Mouse (Mus musculus): ENCODE data around the gene Otulinl.
A peak's percentile ranks its signal among the peaks of the same experiment; 100 is the strongest.
"Not testable (repeated sequence)": the region's sequence is repeated elsewhere in the genome, so short reads cannot be mapped to it uniquely, and the experiment has no call there.

Gene Otulinl

DNA sequence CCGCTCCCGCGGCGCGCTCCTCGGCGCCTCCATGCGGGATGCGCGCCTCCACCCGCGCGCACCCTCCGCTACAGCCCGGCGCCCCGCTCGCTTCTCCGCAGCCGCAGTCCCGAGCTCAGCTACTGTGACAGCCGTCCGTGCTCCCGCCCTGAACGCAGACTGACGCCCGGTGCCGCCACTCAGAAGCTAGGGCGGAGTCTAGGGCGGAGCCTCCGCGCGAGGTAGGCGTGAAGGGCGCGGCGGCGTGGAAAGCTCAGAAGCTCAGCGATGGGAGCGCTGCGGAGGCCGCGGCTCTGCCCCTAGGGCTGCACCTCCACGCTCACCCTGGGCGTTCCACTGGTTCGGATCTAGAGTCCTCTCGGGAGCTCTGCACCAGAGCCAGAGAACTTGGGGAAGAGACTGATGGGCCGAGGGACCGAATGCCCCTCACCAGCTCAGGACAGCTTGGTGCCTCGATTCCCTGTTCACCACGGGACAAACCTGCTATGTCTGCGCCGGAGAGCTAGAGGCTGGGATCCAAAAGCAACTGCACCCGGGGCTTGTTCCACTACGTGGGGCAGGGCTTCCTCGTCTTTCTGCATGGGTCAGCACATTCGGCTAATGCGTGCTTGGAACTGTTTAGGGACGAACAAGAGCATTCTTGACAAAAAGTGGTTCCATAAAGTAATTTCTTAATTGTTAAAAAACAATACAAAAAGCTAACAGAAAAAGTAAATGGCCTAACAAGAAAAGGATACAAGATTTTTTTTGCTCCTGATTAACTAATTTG is at the start of gene Otulinl:
TSS of gene Otulinl (minus strand) at position 161 of the 769 bp plus-strand sequence.
- no peak for DNase-seq (ENCODE audit: low read depth)

DNA sequence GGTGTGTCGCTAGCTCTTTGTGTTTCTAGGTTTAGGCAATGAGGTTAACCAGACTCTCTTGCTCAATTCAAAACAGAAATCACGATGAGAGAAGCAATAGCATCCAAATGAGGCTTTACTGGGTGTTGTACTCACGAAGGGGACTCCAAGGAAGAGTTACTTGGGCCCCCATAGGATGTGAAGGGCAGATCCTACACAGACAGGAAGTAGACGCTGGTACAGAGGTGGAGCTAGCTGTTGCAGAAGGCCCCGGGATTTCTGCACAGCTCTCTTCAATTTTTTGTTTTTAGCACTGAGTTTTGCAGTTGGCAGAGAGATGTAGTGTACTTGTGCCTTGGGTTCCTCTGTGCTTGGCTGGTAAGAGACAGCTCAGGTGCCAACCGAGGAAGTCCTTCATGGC is 44.8 kb upstream of the Otulinl start:
- DNase-seq (ENCODE audit: low read depth), result no peak

DNA sequence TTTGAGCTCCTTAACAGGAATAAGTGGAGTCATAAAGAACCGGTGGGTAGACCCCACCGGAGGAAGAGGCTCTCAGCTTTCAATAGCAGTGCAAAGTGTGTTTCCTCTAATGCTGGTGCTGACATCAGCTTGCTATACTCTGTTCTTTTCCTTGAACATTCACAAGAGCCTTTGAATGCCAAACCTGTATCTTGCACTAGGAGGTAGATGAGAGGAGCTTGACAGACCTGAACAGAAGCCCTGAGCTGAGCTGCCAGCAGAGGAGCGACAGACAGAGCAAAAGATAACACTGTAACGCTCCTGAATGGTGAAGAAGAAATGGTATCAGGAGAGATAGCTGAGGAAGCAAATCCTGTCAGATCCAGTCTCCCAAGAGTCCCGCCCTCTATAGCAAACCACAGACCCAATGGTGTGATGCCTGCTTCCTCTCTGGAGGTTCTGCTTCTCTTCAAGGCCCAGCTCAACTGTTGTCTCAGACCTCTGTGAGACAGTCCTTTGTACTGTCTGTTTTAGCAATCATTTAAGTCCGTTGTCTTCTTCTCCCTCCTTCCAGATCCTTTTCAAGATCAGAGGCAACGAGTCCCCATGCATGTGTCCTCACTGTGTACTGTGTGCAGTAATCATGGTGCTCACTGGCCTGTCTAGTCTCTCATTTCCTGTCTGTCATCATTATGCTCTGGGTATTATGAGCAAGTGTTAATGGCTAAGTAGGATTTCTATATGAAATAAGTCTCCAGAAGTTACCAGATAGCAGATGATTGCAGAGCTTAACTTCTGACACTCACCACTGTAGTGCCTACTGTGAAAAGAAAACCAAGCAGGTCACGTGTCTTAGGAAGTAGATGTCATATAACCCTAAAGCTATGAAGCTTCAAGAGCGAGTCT is 43.7 kb upstream of the Otulinl start:
- DNase-seq (ENCODE audit: low read depth), result peak; percentile 35

DNA sequence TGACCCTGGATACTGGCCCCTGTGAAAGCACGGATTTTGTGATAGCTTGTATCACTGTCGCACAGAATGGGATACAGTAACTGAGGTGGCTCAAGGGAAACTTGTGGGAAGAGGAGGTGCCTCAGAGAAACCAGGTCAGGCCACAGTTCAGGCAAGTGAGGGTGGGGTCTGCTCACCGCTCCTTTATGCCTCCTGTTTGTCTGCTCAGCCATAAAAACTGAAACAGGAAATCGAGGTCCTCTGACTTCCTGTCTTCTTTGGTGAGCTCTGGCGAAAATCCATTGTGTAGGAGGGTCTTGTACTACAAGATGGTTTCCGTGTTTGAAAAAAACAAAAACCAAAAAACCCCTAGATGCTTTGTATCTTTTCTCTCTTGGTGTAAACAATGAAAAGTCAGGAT is 42.9 kb upstream of the Otulinl start:
- no peak for DNase-seq (ENCODE audit: low read depth)

DNA sequence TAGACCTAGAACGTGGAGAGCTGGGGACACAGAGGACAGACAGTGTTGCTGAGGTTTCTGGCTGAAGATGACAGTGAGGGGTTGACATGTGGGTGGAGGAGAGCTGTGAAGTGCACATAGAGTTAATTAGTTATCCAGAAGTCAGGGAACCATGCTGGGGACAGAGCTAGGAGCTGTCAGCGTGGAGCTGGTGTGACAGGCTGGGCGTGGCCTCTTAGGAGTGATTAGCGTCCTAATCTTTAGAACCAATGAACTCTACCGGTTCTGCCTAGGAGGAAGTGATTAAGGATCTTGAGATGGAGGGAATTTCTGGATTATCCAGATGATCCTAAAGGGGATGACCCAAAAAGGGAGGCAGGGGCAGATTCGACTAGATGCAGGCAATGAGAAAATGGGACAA is 42.4 kb upstream of the Otulinl start:
- no peak for DNase-seq (ENCODE audit: low read depth)

DNA sequence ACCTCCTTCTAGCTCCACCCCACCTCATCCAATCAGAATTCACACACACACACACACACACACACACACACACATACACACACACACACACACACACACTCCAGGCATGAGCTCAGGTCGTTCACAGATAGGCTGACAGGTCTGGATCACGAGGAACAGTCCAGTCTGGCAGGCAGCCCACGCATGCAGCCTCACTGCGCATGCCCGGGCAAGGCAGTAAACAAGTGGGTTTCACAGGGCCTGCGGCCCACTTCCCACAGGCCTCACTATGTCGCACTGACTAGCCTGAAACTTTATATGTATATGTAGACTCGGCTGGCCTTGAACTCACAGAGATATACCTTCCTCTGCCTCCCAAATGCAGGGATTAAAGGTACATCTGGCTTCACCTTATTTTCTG is 38.9 kb upstream of the Otulinl start:
- DNase-seq (ENCODE audit: low read depth), result not testable (repeated sequence)

DNA sequence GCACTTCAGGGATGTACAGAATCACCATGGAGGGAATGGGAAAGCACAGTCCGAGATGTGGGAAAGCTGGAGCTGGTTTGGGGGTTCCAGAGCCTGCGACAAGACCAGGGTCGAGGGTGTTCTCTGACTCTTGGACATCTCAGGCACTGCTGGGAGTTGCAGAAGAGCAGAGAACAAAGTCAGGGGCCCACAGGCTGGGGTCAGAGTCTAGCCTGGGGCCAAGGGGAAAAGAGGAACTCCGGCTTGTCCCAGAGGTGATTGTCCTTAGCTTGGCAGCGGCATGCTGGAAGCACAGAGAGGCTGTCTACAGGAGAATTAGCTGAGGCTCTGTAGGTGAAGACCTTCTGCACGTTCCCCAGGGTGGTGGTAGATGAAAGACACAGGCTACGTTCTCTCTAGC is 37.3 kb upstream of the Otulinl start:
- no peak for DNase-seq (ENCODE audit: low read depth)

DNA sequence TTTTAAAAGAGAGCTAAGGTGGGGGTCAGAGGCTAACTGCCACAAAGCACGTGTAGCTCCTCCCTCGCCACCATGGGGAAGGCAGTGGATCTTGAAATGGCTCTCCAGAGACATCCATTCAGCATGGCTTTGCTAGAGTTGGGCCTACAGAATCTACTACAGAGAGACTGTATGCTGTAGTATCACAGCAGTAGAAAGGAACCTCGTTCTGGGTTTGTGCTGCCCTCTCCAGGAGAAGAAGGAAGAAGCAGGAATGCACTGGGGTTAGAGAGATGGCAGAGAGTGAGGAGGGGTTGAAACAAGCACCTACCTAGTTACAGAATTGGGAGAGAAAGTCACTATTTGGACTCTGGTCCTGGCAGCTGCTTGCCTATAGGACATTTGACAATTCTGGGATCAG is 34.0 kb upstream of the Otulinl start:
- peak; percentile 53 for DNase-seq (ENCODE audit: low read depth)

DNA sequence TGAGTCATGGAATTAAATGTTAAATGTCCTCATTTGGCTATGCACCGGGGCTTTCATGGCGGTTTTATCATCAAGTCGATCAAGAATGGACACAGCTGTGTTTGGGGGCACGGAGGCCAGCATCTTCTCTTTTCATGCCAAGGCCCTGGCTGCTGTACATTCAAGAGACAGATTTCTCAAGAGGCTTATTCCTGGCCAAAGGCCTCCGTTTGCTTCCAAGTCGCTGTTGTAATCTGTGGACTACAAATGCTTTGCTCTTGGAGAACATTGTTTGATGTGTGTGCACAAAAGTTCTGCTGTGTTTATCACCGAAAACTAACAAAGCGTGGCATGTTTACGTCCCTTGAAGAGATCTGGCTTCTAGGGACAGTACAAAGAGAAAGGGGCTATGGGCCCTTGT is 29.3 kb upstream of the Otulinl start:
- DNase-seq (ENCODE audit: low read depth), result no peak

DNA sequence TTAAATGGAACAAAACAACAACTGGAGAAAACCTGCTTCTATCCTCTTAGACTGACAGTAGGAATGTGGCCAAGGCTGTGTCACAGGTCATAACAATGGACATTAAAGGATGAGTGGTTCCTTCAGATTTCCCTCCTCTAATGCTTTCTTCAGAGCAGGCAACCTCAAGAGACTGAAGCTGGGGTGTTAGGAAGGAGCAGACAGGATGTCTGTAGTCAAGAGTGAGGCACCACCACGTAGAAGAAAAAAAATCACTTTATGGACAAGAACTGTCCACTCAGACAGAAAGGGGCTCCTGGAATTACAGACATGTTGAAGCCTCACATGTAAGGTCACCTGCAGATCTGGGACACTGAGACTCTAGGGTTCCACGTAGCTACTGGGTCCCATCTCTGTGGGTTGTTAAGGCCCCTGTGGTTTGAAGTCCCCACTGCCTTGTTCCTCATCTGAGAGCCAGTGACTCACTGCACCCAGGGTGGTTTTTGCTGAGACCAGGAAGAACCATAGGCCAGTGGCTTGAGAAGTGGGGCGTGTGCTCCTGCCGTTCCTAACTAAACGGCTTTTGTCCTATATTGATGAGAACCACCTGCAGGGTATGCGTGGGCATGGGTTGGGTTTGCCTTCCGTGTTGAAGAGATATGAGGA is 27.7 kb upstream of the Otulinl start:
- peak; percentile 43 for DNase-seq (ENCODE audit: low read depth)

DNA sequence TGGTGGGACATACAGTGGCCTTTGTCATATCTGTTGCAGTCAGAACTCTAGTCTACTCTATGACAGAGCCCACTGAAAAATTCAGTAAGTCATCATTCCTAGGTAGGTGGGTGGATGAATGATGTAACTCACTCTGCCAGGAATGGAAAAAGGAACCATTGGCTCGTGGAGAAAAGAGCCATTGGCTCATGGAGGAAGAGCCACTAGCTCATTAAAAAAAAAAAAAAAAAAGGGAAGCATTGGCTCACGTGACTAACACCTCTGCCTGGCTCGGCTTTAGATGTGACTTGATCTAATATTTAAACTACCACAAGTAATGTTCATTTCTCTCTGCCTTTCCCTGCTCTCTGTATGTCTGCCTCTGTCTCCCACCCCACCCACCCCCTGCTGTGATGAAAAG is 27.1 kb upstream of the Otulinl start:
- DNase-seq (ENCODE audit: low read depth), result peak; percentile 24

DNA sequence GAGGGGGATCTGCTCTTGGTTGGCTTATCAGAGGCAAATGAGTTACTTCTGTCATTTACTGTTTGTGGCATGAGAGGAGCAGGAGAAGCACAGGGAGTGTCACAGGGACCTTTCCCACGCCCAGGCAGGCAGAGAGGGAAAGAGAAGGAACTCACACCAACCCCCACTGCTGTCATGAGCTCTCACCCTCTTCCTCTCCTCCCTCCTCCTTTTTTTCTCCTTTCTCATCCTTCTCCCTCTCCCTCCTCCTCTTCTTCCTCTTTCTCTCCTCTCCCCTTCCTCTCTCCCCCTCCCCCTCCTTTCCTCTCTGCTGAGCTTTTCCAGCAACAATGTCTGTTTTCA is 21.6 kb upstream of the Otulinl start:
- DNase-seq (ENCODE audit: low read depth), result no peak

DNA sequence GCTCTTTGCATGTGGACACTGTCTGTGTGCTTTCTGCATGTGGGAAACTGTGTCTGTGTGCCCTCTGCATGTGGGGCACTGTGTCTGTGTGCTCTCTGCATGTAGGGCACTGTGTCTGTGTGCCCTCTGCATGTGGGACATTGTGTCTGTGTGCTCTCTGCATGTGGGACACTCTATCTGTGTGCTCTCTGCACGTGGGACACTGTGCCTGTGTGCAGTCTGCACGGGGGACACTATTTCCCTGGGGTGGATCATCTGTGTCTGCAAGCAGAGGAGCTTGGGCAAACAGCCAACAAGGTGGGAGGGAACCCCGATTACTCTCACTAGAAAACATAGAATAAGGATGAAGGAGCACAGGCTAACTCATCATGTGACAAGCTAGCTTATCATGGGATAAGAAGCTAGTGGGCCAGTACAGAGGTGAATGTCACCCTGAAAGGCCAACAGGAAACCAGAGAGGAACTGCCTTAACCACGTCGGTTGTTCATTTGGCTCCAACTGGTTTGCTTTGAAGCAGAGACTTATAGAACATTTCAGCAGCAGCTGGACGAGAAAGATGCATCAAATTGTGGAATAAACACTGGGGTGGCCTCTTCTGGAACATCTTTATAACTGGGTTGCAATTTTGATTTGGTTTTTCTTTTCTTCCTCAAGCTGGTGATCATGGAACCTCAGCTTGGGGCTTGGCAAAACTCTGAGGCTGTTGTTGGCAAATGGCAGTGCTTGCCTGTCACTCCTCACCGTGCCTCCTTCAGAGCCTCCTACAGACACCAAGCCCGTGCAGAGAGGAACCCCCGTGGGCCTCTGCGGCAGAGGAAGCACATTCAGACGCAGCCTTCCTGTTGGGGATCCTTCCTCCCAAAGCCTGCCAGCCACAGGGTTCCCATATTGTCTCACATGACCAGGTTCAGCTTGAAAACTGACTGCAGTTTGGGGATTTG is 20.9 kb upstream of the Otulinl start:
- DNase-seq (ENCODE audit: low read depth), result peak; percentile 84

DNA sequence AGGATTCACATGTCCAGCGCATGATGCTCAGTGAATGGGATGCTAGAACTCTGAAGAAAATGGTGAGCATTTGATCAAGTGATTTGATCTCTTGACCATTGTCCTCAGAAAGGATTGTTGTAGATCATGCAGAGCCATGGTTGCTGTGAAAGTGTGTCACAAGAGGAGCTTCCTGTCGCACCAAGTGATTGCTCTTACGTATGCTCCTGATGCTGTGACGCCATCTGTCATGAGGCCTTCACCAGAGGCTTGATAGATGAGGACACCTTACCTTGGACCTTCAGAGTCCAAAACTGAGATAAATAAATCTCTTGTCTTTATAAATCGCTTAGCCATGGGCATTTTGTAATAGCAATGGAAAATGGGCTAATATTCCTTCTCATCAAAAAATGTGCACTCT is 16.3 kb upstream of the Otulinl start:
- DNase-seq (ENCODE audit: low read depth), result no peak

DNA sequence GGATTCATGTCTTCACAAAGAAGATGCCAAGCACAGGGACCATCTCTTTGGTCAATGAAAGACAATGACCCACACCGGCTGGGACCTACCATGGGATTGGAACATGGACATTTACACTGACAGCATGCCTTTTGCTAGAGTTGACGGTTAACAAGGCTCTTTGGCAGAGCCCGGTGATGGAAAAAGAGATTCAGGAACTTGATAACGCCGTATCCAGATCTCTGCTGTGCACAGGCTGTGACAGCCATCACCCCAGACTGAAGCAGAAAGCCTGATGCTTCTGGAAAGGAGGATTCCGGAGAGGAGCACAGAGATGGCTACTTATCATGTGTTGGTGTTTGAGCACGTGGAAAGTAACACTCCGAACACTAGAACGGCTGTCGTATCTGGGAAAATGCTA is 11.9 kb upstream of the Otulinl start:
- no peak for DNase-seq (ENCODE audit: low read depth)

DNA sequence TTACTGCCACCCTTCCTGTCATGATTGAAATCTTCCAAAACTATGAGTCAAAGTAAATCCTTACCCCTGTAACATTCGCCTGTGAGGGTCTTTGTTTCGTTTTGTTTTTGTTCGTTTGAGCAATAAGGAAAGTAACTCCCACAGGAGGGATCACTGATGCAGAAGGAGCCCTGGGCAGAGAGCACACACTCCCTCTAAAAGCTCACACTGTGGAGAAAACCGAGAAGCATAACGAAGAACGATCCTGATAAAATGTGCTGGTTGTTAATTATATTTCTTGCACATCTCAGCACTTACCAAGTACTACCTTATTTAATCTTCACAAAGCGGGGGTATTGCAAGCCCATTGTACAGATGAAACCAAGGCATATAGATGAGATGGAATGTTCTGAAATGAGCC is 10.8 kb upstream of the Otulinl start:
- no peak for DNase-seq (ENCODE audit: low read depth)

DNA sequence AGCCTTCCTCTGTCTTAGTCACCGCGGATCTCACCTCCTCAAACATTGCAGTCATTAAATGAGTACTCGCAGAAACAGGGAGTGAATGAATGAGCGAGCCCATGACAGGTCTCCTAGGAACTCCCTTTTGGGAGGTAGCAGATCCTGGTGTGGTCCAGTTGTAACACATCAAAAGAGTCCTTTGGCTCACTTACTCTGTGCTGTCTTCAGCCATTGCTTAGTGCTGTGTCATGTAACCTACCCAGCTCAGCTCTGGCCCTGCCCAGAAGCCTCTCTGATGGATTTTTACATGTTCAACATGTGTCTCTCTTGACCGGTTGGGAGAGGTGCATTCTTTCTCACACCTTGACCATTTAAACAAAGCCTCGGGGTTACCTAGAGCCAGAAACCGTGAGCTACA is 9.8 kb upstream of the Otulinl start:
- DNase-seq (ENCODE audit: low read depth), result no peak

DNA sequence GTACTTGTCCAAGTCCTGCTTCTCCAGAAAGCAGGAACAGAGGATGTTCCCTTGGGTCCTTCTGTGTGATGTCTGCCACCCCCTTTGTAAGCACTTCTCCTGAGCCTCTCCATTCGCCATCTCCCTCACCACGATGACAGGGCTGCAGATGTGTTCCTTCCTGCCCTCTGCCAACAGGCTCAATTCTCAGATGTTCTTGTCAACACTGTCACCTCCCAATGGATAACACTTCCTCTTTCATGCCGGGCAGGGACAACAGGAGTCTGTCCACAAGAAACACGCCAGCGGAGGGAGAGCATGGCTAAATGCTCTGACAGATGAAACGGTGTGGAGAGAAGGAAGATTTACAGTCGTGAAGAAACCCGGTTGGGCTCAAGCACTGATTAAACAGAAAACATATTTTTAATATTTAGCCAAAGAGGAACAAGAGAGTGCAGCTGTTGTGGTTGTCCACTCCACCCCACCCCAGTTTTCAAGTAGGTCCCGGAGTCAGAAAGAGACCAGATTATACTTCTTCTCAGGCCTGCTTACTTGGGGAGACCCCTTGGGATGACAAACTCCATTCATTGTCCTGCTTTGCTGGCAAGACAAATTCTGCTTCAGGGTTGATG is 6.8 kb upstream of the Otulinl start:
- DNase-seq (ENCODE audit: low read depth), result no peak

DNA sequence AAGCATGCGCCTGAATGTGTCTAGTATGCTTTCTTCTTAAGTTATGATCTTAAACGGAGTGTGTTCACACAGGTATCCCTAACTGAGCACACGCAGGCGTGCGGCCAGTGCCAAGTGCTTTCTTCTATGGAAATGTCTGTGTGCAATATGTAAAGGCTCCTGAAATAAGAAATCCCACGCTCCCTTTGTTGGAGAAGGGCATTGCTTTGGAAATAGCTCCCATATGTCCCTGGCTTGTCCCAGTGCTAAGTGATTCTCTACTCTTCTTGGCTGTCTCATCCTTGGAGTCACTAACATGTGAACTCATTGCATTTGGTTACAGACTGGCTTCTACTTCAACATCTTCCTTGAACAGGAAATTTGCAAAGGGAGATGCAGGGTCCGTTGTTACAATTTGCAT is 3.4 kb upstream of the Otulinl start:
- DNase-seq (ENCODE audit: low read depth), result no peak

DNA sequence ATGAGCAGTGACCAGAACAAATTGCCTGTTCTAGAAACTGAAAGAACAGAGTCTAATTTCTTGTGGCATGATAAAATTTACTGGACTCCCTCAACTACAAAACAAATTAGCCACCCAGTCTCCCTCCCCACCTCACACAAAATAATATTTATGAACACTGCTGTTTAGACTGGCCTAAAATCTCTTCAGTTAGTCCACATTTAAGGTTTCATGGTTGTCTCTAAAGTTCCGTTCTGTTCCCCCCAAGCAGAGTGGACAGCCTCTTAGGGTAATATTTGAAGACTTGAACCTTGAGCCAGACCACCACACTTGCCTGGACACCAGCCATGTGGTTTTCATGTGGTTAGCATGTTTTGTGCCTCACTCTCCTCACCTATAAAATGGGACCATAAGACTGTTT is 1.8 kb upstream of the Otulinl start:
- no peak for DNase-seq (ENCODE audit: low read depth)

DNA sequence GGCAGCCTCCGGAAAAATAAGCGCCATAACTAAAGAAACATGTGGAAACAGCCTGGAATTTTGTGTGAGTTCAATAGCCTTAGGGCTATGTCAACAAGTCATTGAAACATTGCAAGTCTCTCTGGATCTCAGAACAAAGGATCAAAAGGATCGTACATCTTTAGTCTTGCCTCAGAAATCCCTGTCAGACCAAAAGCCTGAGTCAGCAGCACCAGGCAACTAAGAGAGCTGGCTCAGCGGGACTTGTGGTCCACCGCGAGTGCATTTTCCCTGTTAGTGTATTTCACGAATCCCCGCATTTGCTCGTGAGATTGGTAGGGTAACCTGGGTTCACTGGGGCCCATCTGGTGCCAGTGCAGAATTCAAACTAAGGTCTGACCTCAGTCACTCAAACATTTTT is 1.2 kb upstream of the Otulinl start:
- no peak for DNase-seq (ENCODE audit: low read depth)

DNA sequence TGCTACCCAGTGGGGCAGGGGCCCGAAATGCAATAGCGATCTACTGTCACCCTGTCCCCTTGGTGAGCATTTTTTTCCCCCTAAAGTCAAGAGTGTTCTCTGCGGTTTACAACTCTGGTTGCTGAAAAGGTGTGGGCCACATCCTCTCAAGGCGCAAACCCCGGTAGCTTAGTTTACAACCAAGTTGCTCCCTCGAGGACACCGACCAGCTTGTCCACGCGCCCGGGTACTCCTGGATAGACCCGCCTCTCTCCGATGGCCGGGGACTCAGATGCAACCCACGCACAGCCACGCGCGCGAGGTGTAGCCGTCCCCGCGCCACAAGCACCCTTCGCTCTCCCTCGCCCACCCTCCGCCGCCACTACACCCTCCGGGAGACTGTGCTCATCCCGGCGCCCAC is 382 bp downstream of the Otulinl start:
- DNase-seq (ENCODE audit: low read depth), result no peak
